Mouse (Mus musculus): ENCODE data around the gene Tctex1d4.
A peak's percentile ranks its signal among the peaks of the same experiment; 100 is the strongest.

Tctex1d4 gene

GRCm38 (mm10) chr4:117140613-117141012 lies 14.0 kb downstream of the Tctex1d4 start:
- DNase-seq, result no peak

- no peak for DNase-seq
Measured at GRCm38 (mm10) chr4:117143023-117143422, 16.4 kb downstream of the Tctex1d4 start.

DNA sequence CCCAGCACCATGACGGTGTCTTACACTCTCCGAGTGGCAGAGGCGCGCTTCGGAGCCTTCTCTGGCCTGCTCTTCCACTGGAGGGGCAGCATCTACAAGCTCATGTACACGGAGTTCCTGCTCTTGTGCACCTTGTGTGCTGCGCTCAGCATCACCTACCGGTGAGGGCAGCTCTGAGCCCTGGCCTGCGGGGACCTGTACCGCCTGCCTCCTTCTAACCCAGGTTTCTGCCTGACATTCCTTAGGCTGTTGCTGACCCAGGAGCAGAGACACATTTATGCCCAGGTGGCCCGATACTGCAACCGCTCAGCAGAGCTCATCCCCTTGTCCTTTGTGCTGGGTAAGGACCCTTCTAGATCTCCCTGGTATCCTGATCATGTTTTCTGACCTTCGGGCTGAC lies 18.7 kb downstream of the Tctex1d4 start:
- no peak for DNase-seq

DNA sequence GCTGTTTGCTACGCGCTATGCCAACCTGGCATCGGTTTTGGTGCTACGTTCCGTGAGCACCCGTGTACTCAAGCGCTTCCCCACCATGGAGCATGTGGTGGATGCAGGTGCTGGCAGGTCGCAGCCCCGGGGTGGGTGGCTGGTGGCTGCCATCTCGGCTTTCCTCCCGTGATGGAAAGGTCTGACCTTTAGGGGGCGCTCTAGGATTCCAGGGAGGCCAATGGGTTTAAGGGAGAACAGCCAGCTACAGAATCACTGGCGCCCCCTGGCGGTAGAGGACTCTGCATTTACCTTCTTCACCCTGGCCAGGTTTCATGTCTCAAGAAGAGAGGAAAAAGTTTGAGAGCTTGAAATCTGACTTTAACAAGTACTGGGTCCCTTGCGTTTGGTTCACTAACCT lies 19.6 kb downstream of the Tctex1d4 start:
- peak; percentile 83 to 86 for DNase-seq

- no peak for DNase-seq
Measured at GRCm38 (mm10) chr4:117148047-117148713, 21.6 kb downstream of the Tctex1d4 start.

DNA sequence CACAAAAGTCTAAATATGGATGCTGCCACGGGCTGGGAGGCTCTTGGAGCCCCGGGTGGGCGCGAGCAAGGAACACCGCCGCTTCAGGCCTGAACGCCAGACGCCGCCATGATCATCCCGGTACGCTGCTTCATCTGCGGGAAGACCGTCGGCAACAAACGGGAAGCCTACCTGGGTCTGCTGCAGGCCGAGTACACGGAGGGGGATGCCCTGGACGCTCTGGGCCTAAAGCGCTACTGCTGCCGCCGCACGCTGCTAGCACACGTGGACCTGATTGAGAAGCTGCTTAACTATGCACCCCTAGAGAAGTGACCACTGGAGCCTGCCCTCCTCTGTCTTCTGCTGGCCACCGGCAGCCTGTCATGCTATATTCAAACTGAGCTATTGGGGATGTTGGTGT lies 22.2 kb downstream of the Tctex1d4 start:
- DNase-seq, result no peak

GRCm38 (mm10) chr4:117149291-117150211 lies 23.0 kb downstream of the Tctex1d4 start:
- DNase-seq, result no peak

- no peak for DNase-seq
Measured at GRCm38 (mm10) chr4:117150212-117150733, 23.7 kb downstream of the Tctex1d4 start.

DNA sequence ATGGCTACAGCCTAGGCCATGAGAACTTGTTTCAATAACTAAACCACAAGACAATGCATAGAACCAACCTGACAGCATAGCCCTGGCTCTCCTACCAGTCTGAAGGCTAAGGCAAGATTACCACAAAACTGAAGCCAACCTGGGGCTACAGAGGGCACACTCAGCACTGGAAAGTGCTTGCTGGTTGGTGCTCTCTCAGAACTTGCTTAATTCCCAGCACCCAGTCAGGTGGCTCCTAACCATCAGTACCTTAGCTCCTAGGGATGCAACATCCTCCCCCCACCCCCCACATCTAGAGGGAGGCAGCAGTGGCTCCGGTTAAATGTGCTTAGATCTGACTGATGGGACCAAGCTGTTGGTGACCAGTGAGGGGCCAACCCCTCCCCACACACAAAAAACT lies 24.8 kb downstream of the Tctex1d4 start:
- no peak for DNase-seq

- no peak for DNase-seq
Measured at GRCm38 (mm10) chr4:117152714-117153113, 26.1 kb downstream of the Tctex1d4 start.

- DNase-seq, result no peak
Measured at GRCm38 (mm10) chr4:117155020-117155791, 28.6 kb downstream of the Tctex1d4 start.

GRCm38 (mm10) chr4:117155792-117156355 lies 29.3 kb downstream of the Tctex1d4 start, which contains the start of gene Rps8:
Gene Rps8, minus strand, starts transcription at chr4:117156243.
- DNase-seq, result peak; percentile 84 to 87

- no peak for DNase-seq
Measured at GRCm38 (mm10) chr4:117156372-117156771, 29.8 kb downstream of the Tctex1d4 start.

- no peak for DNase-seq
Measured at GRCm38 (mm10) chr4:117159666-117160065, 33.1 kb downstream of the Tctex1d4 start.

DNA sequence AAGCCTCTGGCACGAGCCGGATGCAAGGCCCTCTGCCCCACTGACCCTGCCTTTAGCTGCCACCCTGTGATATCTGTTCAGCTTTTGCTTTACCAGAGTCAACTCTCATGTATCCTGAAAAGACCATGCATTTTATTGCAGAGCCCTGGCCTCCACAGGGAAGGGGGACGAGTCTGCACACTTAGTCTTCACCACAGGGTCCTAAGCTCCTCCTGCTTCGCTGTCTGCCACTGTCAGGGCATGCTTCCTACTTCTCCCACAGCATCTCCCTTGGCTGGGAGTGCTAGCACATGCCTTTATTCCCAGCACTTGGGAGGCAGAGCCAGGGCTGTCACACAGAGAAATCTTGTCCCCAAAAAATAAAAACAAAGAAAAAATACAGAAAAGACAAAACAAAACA lies 34.6 kb downstream of the Tctex1d4 start:
- no peak for DNase-seq

GRCm38 (mm10) chr4:117169936-117170335 lies 43.3 kb downstream of the Tctex1d4 start:
- DNase-seq, result no peak
